Mouse (Mus musculus) neural tube, embryonic 14.5 days (tissue): ENCODE data around the gene Brap. TPM values are rescaled to one million over a fixed set of nuclear protein-coding genes. Genes with fewer than 3 reads are reported as not detected.
A peak's percentile ranks its signal among the peaks of the same experiment; 100 is the strongest.
"Not testable (repeated sequence)": the region's sequence is repeated elsewhere in the genome, so short reads cannot be mapped to it uniquely, and the experiment has no call there.

Experiments used
- ATAC-seq: fragments of 200-750 bp; cut with Nextera tagmentation; 2 replicates; pipeline ENCODE4 v1.8.0; 2017; ENCODE audit warnings: low read depth, mild to moderate bottlenecking, moderate TSS enrichment, moderate library complexity
- H3K27ac ChIP-seq: fragments of 300-500 bp; sonication (generic); 2 replicates; pipeline ENCODE4 v1.5.1; 2014; ENCODE audit warnings: low read depth, mild to moderate bottlenecking, control low read depth, low read length, moderate library complexity, mixed read lengths
- H3K27me3 ChIP-seq: fragments of 300-500 bp; sonication (generic); 2 replicates; pipeline ENCODE4 v1.6.1; 2014; ENCODE audit warnings: low read length; ENCODE audit not compliant: control insufficient read depth, insufficient read depth
- H3K36me3 ChIP-seq: fragments of 300-500 bp; sonication (generic); 2 replicates; pipeline ENCODE4 v1.6.1; 2014; ENCODE audit warnings: low read length, mixed read lengths; ENCODE audit not compliant: control insufficient read depth, insufficient read depth
- H3K4me1 ChIP-seq: fragments of 300-500 bp; sonication (generic); 2 replicates; pipeline ENCODE4 v1.6.1; 2014; ENCODE audit warnings: low read length; ENCODE audit not compliant: control insufficient read depth, insufficient read depth
- H3K4me2 ChIP-seq: fragments of 300-500 bp; sonication (generic); 2 replicates; pipeline ENCODE4 v1.6.1; 2014; ENCODE audit warnings: mild to moderate bottlenecking, low read depth, low read length, control low read depth
- H3K4me3 ChIP-seq: fragments of 300-500 bp; sonication (generic); 2 replicates; pipeline ENCODE4 v1.5.1; 2014; ENCODE audit warnings: low read depth, low read length, control low read depth, mixed read lengths
- H3K9ac ChIP-seq: fragments of 300-500 bp; sonication (generic); replicated peaks from 2 replicates; pipeline ENCODE4 v1.6.1; 2014; ENCODE audit warnings: low read depth, mild to moderate bottlenecking, control low read depth, low read length, mixed read lengths
- H3K9me3 ChIP-seq: fragments of 300-500 bp; sonication (generic); 2 replicates; pipeline ENCODE4 v1.6.1; 2016; ENCODE audit warnings: low read length; ENCODE audit not compliant: control insufficient read depth
- WGBS: fragments of 180-500 bp; shearing (Covaris S2); extraction: QIAGEN DNeasy Blood & Tissue Kit; methylation state at CpG from one replicate; pipeline ENCODE4 v1.1.7; 2014; 5-methylcytosine and 5-hydroxymethylcytosine counted together
- polyA plus RNA-seq: library from polyadenylated mRNA; unstranded; fragments of >200 nt; fragmentation: Nextera tagmentation; extraction: Ambion mirVana; gene quantifications from 2 replicates; pipeline ENCODE4 v1.2.1, GENCODE M21; 2014

Brap gene
- polyA plus RNA-seq, 1 experiment from 2014 or later: 35.0 TPM

GRCm38 (mm10) chr5:121632804-121633203 is 27.6 kb upstream of the Brap start:
- no peaks in the 10 kb centered on the region for H3K27me3 ChIP-seq
- H3K4me2 ChIP-seq: no peak overlapping the region
- H3K4me3 ChIP-seq: no peak overlapping the region
- 35% methylated on average over 3 of the region's 3 CpGs for WGBS
- no peaks in the 10 kb centered on the region for H3K36me3 ChIP-seq
- no peak for ATAC-seq
- no peaks in the 10 kb centered on the region for H3K4me1 ChIP-seq
- no peaks in the 10 kb centered on the region for H3K9me3 ChIP-seq
- H3K9ac ChIP-seq: no peak overlapping the region
- H3K27ac ChIP-seq: no peak overlapping the region

- Histone ChIP-seq H3K9ac (no peak overlapping the region), H3K4me3 (no peak overlapping the region), H3K27me3 (no peaks in the 10 kb centered on the region), H3K4me2 (no peak overlapping the region), H3K27ac (no peak overlapping the region), H3K9me3 (no peaks in the 10 kb centered on the region), H3K36me3 (no peaks in the 10 kb centered on the region), H3K4me1 (no peaks in the 10 kb centered on the region)
- no peak for ATAC-seq
- WGBS: 90% methylated on average over 5 of the region's 5 CpGs
Observed at GRCm38 (mm10) chr5:121634668-121635067, 25.7 kb upstream of the Brap start.

GRCm38 (mm10) chr5:121637296-121637695 is 23.1 kb upstream of the Brap start:
- Histone ChIP-seq H3K27me3 (no peaks in the 10 kb centered on the region), H3K27ac (no peak overlapping the region), H3K4me3 (no peak overlapping the region), H3K4me1 (no peaks in the 10 kb centered on the region), H3K9ac (no peak overlapping the region), H3K36me3 (no peaks in the 10 kb centered on the region), H3K4me2 (no peak overlapping the region), H3K9me3 (no peaks in the 10 kb centered on the region)
- ATAC-seq: no peak
- whole genome bisulfite sequencing: 84% methylated on average over 6 of the region's 6 CpGs

- no peaks in the 10 kb centered on the region for H3K27me3 ChIP-seq
- H3K4me2 ChIP-seq: no peak overlapping the region
- H3K27ac ChIP-seq: no peak overlapping the region
- WGBS: 91% methylated on average over 9 of the region's 9 CpGs
- H3K4me3 ChIP-seq: no peak overlapping the region
- ATAC-seq: no peak
- no peaks in the 10 kb centered on the region for H3K4me1 ChIP-seq
- H3K9me3 ChIP-seq: no peaks in the 10 kb centered on the region
- no peaks in the 10 kb centered on the region for H3K36me3 ChIP-seq
- H3K9ac ChIP-seq: no peak overlapping the region
Observed at GRCm38 (mm10) chr5:121639601-121640000, 20.8 kb upstream of the Brap start.

- Histone ChIP-seq H3K4me2 (no peak overlapping the region), H3K36me3 (no peaks in the 10 kb centered on the region), H3K4me3 (no peak overlapping the region), H3K9me3 (no peaks in the 10 kb centered on the region), H3K4me1 (no peaks in the 10 kb centered on the region), H3K27ac (no peak overlapping the region), H3K9ac (no peak overlapping the region), H3K27me3 (no peaks in the 10 kb centered on the region)
- ATAC-seq: no peak
- 80% methylated on average over 7 of the region's 7 CpGs for WGBS
Observed at GRCm38 (mm10) chr5:121649134-121649533, 11.2 kb upstream of the Brap start.

GRCm38 (mm10) chr5:121654526-121654925 is 5.8 kb upstream of the Brap start:
- no peaks in the 10 kb centered on the region for H3K9me3 ChIP-seq
- no peak overlapping the region for H3K4me2 ChIP-seq
- no peak overlapping the region for H3K9ac ChIP-seq
- H3K4me1 ChIP-seq: no peaks in the 10 kb centered on the region
- no peaks in the 10 kb centered on the region for H3K27me3 ChIP-seq
- H3K27ac ChIP-seq: no peak overlapping the region
- no peak for ATAC-seq
- 81% methylated on average over 4 of the region's 4 CpGs for WGBS
- no peaks in the 10 kb centered on the region for H3K36me3 ChIP-seq
- no peak overlapping the region for H3K4me3 ChIP-seq

GRCm38 (mm10) chr5:121656866-121657265 is 3.5 kb upstream of the Brap start:
- not testable (repeated sequence) for H3K4me2 ChIP-seq, H3K27me3 ChIP-seq, H3K4me3 ChIP-seq, ATAC-seq, H3K9me3 ChIP-seq, H3K36me3 ChIP-seq, H3K9ac ChIP-seq, H3K27ac ChIP-seq, H3K4me1 ChIP-seq
- WGBS: 85% methylated on average over 6 of the region's 6 CpGs

GRCm38 (mm10) chr5:121657656-121658055 is 2.7 kb upstream of the Brap start:
- H3K9ac ChIP-seq, H3K4me2 ChIP-seq, H3K4me3 ChIP-seq, H3K9me3 ChIP-seq, H3K27me3 ChIP-seq, H3K27ac ChIP-seq, ATAC-seq, H3K4me1 ChIP-seq, H3K36me3 ChIP-seq: not testable (repeated sequence)
- 88% methylated on average over 6 of the region's 6 CpGs for WGBS

GRCm38 (mm10) chr5:121660897-121661254 is 513 bp downstream of the Brap start:
- no peaks in the 10 kb centered on the region for H3K9me3 ChIP-seq
- ATAC-seq: 0 out of 2 replicates have a peak, but pooled peaks have one; percentile 41
- WGBS: 1% methylated on average over 26 of the region's 26 CpGs

GRCm38 (mm10) chr5:121661494-121661893 is 1.1 kb downstream of the Brap start:
- peak overlapping the region; percentile 95 for H3K4me3 ChIP-seq
- WGBS: 82% methylated on average over 5 of the region's 5 CpGs
- peaks cover 9% of the 10 kb centered on the region for H3K4me1 ChIP-seq
- no peaks in the 10 kb centered on the region for H3K27me3 ChIP-seq
- H3K4me2 ChIP-seq: peak overlapping the region; percentile 84
- peaks cover 13% of the 10 kb centered on the region for H3K36me3 ChIP-seq
- H3K27ac ChIP-seq: no peak overlapping the region
- H3K9ac ChIP-seq: no peak overlapping the region; the same call in none of the 2 replicates
- ATAC-seq: no peak
- H3K9me3 ChIP-seq: no peaks in the 10 kb centered on the region

More at GRCm38 (mm10) chr5:121660897-121661254, 513 bp downstream of the Brap start:
- peak overlapping the region; percentile 90 for H3K9ac ChIP-seq
- H3K4me2 ChIP-seq: peak overlapping the region; percentile 84
- H3K27ac ChIP-seq: peak overlapping the region; percentile 55; the same call in 1 of the 2 replicates
- peaks cover 9% of the 10 kb centered on the region for H3K4me1 ChIP-seq
- H3K4me3 ChIP-seq: peak overlapping the region; percentile 95
- peaks cover 7% of the 10 kb centered on the region; the same call in 1 of the 2 replicates for H3K36me3 ChIP-seq
- H3K27me3 ChIP-seq: no peaks in the 10 kb centered on the region
